Mouse (Mus musculus) CD4-positive, CD25-positive, alpha-beta regulatory T cell, adult 2 months (primary cell): ENCODE measurements at regions not wholly inside any gene's neighbourhood (a gene's known extent, or its start where the extent isn't known, plus 50 kb on each side); places are given as distances from the start of the nearest gene placed in this dataset.

Experiments
- DNase-seq: peaks from one replicate; pipeline ENCODE4 v3.0.0-alpha.2; 2012; ENCODE audit warnings: low read depth, low spot score

DNA sequence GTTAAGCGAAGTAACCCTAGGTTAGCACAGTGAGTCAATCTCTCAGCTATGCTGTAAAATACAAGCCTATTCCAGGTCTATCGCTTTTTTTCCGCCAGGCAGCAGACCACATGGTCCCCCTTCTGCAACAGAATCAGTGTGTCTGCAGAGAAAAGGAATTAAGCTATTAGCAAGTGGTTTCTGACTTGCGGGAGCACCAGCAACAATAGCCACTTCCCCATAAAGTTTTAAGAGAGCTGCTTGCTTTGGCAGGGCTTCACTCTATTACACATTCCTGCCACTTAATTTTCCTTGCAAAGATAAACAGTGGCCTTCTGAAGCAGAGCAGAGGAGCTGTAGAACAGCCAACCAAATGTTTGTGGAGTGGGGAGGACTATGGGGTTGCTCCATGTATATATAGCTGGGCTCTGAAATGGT lies 59.8 kb upstream of the Osmr start:
- DNase-seq = no peak

DNA sequence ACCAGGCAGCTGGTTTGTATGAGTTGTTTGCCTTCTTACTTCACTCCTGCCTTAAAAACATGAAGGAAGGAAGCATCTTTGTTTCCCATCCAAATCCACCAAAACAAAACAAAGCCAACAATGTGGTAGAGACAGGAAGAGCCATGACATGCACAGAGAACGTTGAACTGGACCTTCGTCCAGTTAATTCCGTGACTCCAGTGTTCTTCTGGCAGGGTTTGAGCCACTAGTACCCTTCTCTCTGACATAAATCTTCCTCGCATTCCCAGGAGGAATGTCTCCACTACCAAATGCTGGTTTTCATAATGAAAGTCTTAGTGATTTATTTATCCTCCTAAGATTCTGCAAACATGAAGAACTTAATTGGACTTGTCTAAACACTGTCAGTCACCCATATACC lies 66.7 kb upstream of the Osmr start:
- DNase-seq = no peak

DNA sequence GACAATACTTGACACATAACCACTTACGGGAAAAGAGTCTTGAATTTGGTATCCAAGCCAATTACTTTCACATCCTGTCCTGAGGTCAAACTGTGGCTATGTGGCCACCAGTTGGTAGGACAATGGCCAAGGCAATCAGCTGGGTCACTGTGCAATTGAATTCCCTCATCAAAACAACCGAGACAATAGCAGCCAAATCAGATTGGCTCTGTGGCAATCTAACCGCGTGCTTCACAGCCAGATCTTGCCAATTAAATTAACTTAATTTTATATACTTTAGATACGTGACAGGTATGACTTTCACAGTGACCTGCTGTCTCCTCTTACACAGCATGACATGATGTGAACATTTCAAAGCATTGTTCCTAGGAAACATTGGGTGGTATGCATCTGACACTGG lies 74.5 kb upstream of the Osmr start:
- DNase-seq = no peak

DNA sequence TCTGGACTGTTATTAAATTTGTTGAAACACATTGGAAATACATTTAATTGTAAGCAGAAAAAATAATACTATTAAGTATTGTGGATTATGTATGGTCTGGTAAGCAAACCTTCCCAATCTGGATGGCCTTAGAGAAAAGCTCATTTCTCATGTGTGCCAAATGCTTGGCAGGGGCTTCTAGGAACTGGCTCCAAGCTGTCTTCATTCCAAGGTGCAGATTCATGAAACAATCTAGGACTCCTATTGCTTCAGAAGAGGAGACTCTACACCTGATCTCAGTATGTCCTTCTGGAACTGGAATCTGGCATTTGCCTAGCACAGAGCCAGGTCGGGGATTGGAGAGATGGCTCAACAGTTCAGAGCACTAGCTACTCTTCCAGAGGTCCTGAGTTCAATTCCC lies 74.9 kb upstream of the Osmr start:
- no peak for DNase-seq

DNA sequence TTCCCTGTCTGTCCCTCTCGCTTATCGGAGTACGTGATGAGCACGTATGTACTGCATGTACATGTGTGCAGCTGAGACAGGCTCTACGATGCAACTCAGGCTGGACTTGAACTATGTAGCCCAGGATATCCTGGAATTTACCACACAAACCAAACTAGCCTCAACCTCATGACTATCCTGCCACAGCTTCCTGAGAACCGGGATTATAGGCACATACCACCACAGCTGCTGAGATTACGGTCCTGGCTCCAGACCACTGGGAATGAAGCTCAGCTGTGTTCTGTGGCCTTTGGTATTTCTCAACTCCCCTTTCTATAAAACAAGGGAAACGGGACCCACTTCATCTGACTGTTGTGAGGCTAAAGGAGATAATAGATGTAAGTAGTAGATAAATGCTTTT lies 75.7 kb upstream of the Osmr start:
- no peak for DNase-seq

DNA sequence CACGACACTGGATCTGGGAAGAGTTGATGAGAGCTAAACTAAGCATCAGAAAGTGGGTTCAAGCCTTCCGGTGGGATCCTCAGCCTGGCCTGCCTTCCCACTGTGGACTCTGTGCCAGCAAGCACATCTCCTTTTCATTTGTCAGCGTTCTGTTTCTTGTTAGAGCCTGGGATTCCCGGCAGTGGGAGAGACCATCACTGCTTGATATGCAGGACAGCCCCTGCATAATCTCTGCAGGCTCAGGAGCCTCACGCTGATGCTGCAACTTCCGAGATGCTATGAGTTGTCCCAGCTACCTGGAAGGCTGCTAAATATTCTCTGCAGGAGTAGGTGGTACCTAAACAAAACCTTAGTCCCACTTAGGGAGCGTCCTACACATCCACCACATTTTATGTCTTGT lies 78.8 kb upstream of the Osmr start:
- no peak for DNase-seq

DNA sequence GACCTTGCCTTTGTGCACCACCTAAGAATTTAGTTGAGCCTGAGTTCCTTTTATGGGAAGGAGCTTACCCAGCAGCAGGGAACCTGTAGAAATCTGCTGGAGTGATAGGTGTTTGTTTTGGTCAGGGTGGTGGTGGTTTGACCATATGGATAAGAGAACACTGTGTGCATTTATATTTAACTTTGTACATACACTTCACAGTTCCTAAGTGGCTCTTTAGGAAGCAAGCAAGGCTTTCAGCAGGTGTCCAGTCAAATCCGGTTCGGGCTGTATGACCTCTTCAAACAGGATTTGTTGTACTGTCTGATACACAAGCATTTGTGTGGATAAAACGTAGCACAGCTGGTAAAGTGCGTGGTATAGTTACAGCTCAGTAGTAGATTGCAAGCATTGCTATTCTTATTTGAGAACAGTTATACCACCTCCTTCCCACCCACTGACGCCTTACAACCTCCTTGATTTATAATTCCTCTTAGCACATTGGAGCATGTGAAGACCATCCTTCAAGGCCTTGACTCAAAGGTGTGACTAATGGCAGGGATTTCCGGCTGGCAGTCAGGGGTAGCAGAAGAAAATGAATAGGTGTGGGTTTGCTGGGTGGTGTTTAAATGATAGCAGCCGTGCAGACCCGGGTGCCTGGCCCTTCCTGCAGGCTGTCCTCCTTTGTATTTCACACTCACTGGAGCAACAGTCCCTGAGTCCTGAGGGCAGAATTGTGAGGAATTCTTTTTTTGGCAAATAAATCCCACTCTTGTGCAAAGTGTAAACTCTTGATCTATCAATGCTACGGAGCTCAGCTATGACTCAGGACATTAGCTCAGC lies 79.4 kb upstream of the Osmr start:
- no peak for DNase-seq

DNA sequence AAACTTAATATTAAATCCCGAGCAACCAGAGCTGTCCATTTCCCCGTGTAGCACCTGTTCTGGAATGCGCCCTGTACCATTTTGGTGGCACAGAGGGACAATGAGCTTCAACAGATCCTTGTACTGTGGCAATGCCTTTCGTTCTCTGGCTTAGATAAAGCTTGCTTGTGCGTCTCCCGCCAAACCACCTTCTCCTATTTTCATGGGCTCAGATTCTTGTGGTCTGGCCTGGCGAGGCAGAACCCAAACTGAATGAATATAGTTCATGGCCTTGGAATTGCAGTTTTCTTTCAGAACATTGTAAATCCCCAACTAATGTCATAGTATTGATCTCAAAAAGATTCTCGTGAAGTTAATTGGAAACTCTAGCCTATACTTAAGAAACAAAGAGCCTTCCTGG lies 85.1 kb upstream of the Osmr start:
- DNase-seq = no peak

DNA sequence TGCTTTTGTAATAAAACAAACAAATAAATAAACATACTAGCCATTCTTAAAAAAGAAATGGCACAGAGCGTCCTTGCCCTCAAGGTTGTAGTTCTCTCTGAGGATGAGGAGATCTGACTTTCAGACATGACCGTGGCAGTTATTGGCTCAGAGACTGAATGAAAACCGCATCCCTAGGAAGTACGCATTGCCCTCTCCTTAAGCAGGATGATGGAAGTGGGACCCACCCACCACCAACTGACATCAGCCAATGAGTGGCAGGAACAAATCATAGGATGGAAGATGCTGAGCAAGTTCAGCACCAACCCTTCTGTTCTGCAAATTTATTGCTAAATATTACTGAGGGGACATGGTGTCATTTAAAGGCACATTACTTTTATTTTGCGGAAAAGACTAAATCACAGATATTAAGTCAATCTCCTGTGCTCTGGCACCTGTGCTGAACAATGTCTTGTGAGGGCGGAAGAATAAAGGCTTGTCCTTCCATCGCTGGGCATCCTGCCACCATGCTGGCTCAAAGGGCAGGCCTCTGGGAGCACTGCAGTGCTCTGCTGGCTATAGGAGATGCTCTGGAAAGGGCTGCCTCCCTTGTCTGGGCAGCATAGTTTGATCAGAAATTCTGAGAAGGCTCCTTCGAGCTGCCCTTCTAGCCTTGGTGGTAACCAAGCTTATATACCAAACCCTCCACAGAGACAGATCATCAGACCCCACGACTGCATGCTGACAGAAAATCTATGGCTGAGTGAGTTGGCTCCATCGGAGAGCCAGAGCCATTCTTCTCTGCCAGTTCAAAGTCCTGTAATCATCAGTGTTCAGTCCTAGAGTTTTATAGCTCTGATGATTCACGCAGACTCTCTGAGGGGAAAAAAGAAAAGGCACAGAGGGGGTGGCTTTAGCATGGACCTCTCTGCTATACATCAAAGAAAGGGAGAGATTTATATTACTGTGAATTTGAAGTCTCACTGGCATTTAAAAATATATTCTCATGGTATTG lies 86.3 kb upstream of the Osmr start:
- no peak for DNase-seq

DNA sequence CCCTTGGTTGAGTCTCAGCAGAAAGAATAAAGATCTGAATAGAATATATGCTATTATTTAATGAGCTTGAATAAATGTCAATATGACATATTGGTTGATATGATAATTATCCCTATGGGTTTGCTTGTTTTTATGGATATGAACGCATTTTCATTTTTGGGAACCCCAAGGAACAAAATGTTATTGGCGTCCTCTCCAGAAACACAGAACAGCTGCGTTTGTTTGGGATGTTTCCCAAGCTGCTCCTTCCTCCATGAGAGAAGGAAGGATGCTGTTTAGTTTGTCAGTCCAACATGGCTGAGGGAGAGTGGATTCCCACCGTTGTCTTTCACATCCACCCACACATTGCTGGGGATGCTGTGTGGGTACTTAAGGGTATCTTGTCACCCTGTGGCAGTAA lies 89.9 kb upstream of the Osmr start:
- DNase-seq = no peak

DNA sequence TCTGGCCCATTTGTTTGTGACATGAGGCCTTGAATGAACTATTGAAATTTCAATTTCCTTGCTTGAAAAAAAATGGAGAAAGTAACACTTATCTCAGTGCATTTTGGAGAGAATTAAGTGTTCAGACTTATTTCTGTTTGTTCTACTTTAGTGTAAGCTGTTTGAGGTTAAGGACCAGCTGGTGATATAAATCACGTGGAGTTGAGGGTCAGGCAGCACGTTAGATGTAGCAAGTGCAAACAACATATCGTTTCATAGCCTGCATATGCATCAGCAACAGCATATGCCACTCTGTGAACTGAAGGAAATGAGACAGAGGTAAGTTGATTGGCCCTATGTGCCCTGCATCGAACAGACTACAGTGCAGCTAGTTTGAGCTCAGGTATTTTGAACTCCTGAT lies 90.7 kb upstream of the Osmr start:
- no peak for DNase-seq

DNA sequence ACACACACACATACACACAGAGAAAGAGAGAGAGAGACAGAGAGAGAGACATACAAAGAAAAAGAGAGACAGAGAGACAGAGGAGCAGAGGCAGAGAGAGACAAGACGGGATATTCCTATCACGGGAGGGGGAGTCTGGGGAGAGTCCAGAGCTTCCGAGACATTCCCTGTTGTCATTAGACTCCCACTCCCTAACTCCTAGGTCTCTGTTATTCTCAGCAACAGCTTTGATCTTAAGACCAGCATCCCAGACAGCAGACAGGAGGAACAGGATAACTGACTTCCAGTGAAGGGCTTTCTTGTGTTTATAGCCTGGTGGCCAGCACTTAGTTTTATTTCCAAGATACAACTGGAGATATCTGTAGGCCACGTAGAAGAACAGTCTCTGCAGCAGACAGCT lies 99.6 kb upstream of the Osmr start:
- DNase-seq = no peak

DNA sequence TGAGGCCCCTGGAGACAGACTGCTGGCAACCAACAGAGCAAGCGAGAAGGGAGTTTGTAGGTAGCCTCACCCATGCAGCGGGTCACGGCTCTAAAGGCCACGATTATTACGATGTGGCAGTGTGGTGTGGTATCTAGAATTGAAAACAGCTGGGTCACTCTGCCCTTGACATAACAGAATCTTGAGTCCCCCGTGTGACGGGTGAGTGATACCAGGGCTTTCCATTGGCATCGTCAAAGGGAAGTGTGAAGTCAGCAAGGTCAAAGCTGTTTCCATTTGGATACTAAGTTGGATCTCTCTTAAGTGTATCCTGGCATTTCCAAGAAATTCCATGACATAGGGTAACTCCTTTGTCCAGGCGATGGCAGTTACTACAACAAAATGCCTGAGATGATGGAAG lies 106.7 kb upstream of the Osmr start:
- DNase-seq = no peak

DNA sequence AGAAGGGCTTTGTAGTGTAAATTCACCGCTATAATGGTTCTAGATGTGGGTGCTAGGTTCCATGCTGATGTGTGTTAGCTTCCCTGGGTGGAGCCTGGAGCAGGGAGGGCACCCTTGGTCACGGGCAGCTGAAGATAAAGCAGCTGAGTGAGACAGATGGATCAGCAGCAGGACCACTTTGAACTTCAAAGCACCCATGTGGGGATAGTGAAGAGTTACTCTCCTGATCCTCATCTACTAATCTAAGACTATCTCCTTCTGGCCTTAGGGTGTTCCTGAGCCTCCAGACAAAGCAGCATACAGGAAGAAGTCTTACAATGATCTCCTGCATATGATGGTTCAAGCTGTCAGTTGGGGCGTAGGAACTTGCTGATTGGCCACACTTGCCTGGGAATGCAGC lies 107.1 kb upstream of the Lifr start:
- DNase-seq = no peak

DNA sequence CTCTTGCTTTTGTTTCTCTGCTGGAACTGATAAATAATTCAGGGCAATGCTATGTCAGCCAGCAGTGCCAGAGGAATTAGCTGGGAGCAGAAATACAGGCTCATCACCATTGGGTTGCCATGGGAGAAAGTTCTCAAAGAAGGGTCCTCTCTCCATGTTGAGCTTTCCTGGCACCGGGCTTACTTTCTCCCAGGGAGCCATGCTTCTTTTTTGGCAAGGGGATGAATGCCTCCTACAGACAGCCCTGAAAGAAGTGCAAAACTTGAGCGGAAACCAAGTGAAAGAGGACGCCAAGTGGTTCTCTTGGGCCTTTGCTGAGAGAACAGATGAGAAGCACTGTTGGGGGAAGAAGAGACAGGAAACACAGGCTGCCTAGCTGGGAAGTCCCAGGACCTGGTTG lies 102.2 kb upstream of the Lifr start:
- no peak for DNase-seq

DNA sequence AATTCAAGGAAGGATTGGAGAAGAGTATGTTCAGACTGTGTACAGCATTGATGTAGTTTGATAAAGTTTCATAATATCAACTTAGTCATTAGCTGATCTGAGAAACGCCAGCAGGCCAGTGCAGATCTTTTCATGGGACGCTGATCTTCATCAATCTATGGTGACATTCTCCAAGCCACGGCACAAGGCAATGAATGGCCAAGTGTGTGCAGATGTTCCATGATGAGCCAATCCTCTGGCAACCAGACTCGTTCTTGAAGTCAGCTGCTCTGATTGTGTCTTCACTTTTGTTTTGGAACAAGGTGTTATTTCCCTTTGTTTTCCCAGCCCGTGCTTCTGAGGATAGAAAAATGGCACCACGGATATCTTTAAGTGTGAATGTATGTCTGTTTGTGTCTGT lies 101.3 kb upstream of the Lifr start:
- no peak for DNase-seq

DNA sequence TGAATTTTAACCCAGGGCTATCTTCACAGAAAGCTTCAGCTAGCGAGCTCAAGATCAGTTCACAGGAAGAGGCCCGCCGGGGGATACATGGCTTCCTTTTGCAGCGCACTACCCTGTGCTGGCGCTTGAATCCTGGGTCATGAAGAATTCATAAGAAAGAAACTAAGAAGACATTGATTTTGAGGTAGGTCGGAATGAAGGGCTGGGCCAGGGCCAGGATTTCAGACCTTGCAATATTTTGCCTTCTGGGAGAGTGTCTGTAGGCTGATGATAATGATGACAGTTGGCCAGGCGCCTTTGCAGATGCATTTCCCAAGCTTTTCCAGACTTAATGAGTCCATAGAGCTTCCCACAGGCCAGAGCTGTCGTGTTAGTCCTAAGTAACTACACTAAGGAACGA lies 97.2 kb upstream of the Lifr start:
- DNase-seq = no peak

DNA sequence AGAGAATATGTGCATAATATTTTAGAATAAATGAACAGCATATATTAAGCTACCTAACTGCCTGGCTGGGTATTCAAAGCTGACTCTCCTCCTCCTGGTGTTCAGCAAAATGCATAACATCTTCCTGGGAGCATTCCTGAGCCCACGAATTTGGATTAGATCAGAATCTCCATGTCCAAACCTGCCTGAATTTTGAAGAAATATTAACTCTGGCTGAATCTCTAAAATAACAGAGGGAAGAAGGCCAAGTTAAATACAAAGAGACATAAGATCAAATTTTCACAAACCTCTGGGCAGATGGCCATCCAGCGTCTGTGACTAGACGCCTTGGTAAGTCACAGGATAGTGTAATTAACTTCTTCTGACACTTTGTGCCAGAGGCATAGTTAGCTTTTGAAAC lies 95.2 kb upstream of the Lifr start:
- no peak for DNase-seq

DNA sequence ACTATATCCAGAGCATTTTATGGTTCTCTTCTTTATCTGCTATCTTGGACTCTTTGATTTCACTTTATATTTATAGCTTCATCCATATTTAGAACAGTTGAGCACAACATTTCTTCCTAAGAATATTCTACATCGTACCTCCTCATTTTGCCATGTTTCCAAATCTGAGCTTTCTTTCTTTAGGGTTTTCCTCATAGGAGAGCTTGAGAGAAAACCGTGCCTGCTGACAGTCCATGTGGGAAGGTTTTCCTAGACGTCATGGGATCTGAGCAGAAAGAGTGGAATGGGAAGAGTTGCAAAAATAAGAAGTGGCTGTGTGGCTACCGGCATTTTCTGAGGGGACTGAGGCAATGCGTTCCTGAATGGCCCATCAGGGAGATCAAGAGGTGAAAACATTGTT lies 92.5 kb upstream of the Lifr start:
- no peak for DNase-seq

DNA sequence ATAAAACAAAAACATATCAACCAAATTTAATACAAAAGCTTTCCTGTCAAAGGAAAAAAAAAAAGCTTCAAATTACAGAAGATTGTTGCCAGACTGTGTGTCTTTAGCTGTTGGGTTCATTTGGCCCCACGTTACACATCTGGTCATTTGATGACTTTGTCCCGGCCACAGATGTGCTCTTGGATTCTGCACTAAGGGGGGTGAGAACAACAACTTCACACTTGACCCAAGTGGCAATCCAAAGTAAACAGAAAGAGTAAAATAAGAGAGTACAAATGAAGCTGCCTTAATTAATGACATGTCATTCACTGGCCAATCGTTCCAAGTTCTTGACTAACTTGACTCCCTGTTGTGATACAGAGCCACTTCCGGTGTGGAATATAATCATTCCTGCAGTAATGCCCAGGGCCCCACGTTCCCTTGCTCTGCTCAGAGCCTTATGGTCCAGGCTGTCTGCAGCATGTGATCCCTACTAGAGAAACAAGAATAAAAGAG lies 91.8 kb upstream of the Lifr start:
- DNase-seq = no peak

DNA sequence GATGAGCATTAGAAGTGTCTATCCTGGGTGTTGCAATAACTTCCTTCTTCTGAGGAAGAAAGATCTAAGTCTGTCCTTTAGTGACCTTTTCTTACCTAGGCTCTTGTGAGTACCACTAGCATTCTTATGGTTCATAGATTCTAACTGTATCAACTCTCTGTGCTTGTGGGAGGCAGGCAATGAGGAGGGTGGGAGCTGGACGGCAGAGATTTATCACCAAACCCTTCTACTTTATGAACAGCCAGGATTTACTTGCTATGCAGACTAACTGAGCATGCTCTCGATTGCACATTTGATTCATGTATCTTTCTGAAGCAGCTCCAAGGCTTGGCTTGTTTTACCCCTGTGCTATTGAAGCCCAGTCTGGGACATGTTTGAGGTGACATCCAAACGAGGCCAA lies 90.7 kb upstream of the Lifr start:
- no peak for DNase-seq

DNA sequence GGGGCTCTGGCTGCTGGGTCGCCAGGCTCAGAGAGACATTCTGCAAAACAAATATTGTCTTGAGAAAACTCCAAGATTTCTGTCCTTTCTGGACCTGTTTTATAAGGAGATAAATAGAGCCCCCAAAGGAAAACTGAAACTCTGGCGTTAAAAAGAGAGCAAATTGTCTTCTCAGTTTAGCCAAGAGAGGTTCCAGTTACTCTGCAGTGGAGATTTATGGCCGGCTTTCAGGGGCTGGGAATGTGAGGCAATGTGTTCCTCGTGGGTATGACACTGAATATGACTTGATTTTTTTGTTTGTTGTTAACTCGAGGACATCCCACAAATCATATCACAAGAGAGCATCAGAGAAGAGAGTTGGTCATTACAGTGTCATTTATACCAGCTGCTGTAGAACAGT lies 88.2 kb upstream of the Lifr start:
- DNase-seq = no peak

DNA sequence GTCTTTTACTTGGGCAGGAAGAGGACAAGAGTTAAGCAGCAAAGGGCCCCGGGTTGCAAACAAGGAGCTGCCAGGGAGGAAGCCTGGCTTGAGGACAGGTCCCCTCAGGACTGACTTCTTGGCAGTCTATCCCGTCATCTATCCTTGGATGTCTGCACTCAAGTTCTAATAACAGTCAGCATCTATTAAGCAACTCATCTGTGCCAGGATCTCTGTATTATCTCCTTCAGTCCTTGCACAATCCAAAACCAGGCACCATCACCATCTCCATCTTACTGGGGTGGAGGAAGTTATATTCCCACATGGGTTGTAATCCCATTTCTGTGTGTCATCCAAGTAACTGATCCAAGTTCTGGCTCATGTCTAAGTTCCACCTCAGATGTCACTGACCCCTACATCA lies 87.1 kb upstream of the Lifr start:
- no peak for DNase-seq
